Mouse (Mus musculus): ENCODE results near the gene Slc25a39.

Slc25a39 gene

GRCm38 (mm10) chr11:102436471-102436790 is 28.7 kb upstream of the Slc25a39 start:
- peak in 1 of 2 experiments; percentile 29 for DNase-seq (ENCODE audit: low spot score in 2 of 2)

GRCm38 (mm10) chr11:102435754-102436470 is 28.2 kb upstream of the Slc25a39 start:
- peak in 1 of 2 experiments; percentile 21 for DNase-seq (ENCODE audit: low spot score in 2 of 2)

- peak in 1 of 2 experiments; percentile 17 for DNase-seq (ENCODE audit: low spot score in 2 of 2)
Observed at GRCm38 (mm10) chr11:102434816-102435705, 27.3 kb upstream of the Slc25a39 start.

- peak; percentile 94 to 96 for DNase-seq (ENCODE audit: low spot score in 2 of 2)
Observed at GRCm38 (mm10) chr11:102434406-102434805, 26.7 kb upstream of the Slc25a39 start.

GRCm38 (mm10) chr11:102433866-102434265 is 26.1 kb upstream of the Slc25a39 start:
- no peak for DNase-seq (ENCODE audit: low spot score in 2 of 2)

- peak in 1 of 2 experiments; percentile 31 for DNase-seq (ENCODE audit: low spot score in 2 of 2)
Observed at GRCm38 (mm10) chr11:102432896-102433295, 25.1 kb upstream of the Slc25a39 start.

- DNase-seq (ENCODE audit: low spot score in 2 of 2) = no peak
Observed at GRCm38 (mm10) chr11:102432115-102432843, 24.5 kb upstream of the Slc25a39 start.

GRCm38 (mm10) chr11:102431728-102432114 is 24.0 kb upstream of the Slc25a39 start:
- no peak for DNase-seq (ENCODE audit: low spot score in 2 of 2)

GRCm38 (mm10) chr11:102431018-102431645 is 23.4 kb upstream of the Slc25a39 start:
- DNase-seq (ENCODE audit: low spot score in 2 of 2) = peak; percentile 88 to 89

- peak; percentile 92 for DNase-seq (ENCODE audit: low spot score in 2 of 2)
Observed at GRCm38 (mm10) chr11:102430121-102431017, 22.6 kb upstream of the Slc25a39 start, which contains the start of gene Grn. TSS of gene Grn (plus strand) at chr11:102430315.

- DNase-seq (ENCODE audit: low spot score in 2 of 2) = no peak
Observed at GRCm38 (mm10) chr11:102429551-102429950, 21.8 kb upstream of the Slc25a39 start.

- DNase-seq (ENCODE audit: low spot score in 2 of 2) = no peak
Observed at GRCm38 (mm10) chr11:102428981-102429540, 21.3 kb upstream of the Slc25a39 start.

- no peak for DNase-seq (ENCODE audit: low spot score in 2 of 2)
Observed at GRCm38 (mm10) chr11:102425555-102426316, 18.0 kb upstream of the Slc25a39 start.

- DNase-seq (ENCODE audit: low spot score in 2 of 2) = no peak
Observed at GRCm38 (mm10) chr11:102424666-102425065, 16.9 kb upstream of the Slc25a39 start.

- DNase-seq (ENCODE audit: low spot score in 2 of 2) = no peak
Observed at GRCm38 (mm10) chr11:102421559-102421958, 13.8 kb upstream of the Slc25a39 start.

- no peak for DNase-seq (ENCODE audit: low spot score in 2 of 2)
Observed at GRCm38 (mm10) chr11:102418887-102419286, 11.1 kb upstream of the Slc25a39 start.

GRCm38 (mm10) chr11:102417160-102417559 is 9.4 kb upstream of the Slc25a39 start:
- no peak for DNase-seq (ENCODE audit: low spot score in 2 of 2)

- DNase-seq (ENCODE audit: low spot score in 2 of 2) = no peak
Observed at GRCm38 (mm10) chr11:102415034-102415802, 7.5 kb upstream of the Slc25a39 start.

- no peak for DNase-seq (ENCODE audit: low spot score in 2 of 2)
Observed at GRCm38 (mm10) chr11:102413059-102413458, 5.3 kb upstream of the Slc25a39 start.

Data from right cerebral cortex, adult 2 months (tissue).